Mouse (Mus musculus) layer of hippocampus, postnatal 14 days (tissue): ENCODE measurements at regions not wholly inside any gene's neighbourhood (a gene's known extent, or its start where the extent isn't known, plus 50 kb on each side); places are given as distances from the start of the nearest gene placed in this dataset.

Experiments used
- DNase-seq, 2 experiments: peaks; one replicate each; pipeline ENCODE4 v3.0.0; 2021 to 2022; ENCODE audit warnings: low spot score in 2 of 2, mixed read lengths in 1 of 2

- DNase-seq = no peak
Observed at GRCm38 (mm10) chr3:21218936-21219335, 852.0 kb upstream of the Agtr1b start.

- no peak for DNase-seq
Observed at GRCm38 (mm10) chr3:21241184-21241583, 835.3 kb upstream of the Tbl1xr1 start.

DNA sequence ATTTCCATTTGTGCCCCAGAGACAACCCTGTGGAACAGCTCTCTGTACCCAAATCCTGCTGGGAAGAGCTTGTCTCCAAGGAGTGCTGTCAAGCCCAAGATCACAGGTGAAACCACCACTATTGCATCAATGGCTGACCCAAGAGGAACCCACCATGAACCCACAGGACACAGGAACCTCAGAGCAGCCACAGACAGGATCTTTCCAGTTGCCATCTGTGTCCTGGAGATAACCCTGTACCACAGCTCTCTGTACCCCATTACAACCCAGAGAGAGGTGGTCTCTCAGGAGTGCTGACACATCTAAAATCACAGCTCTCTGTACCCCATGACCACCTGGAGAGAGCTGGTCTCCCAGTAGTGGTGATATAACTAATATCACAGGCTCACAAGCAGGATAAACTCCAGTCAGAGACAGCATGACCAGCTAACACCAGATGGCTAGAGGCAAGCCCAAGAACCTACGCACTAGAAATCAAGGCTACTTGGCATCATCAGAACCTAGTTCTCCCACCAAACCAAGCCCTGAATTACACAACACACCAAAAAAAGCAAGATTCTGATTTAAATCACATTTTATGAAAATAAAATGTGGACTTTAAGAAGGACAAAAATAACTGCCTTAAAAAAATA is 820.2 kb upstream of the Tbl1xr1 start:
- DNase-seq = no peak

DNA sequence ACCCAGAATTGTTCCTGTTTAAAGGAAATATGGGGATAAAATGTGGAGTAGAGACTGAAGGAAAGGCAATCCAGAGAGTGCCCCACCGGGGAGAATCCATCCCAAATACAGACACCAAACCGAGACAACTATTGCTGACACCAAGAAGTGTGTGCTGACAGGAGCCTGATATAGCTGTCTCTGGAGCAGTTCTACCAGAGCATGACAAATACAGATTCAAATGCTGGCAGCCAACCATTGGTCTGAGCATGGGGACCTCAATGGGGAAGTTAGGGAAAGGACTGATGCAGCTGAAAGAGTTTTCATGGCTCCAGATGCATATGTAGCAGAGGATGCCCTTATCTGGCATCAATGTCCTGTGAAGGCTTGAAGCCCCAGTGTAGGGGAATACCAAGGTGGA is 813.1 kb upstream of the Tbl1xr1 start:
- DNase-seq = no peak

GRCm38 (mm10) chr3:21265491-21265890 is 811.0 kb upstream of the Tbl1xr1 start:
- DNase-seq = no peak

GRCm38 (mm10) chr3:21268429-21269129 is 807.9 kb upstream of the Tbl1xr1 start:
- DNase-seq = no peak

- DNase-seq = no peak
Observed at GRCm38 (mm10) chr3:21269130-21269440, 807.4 kb upstream of the Tbl1xr1 start.

DNA sequence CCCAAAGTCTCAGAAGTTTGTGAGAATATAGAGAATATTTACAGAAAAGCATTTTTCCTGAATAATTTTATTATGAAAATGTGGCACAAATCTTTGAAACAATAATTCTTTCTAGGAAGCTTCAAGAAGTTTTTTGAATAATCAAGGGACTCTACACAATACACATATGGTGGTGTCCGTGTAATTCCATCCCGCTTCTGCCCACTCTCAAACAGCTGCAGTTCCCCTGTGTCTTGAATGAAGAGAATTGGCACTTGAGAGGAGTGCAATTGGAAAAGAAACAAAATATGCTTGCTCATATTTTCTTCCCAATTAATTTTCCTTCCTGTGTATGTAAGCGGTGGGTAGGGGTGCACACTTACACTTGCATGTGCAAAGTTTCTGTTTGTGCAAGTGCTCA is 805.7 kb upstream of the Tbl1xr1 start:
- no peak for DNase-seq

GRCm38 (mm10) chr3:21272219-21272618 is 804.2 kb upstream of the Tbl1xr1 start:
- no peak for DNase-seq

- no peak for DNase-seq
Observed at GRCm38 (mm10) chr3:21292774-21293173, 783.7 kb upstream of the Tbl1xr1 start.

DNA sequence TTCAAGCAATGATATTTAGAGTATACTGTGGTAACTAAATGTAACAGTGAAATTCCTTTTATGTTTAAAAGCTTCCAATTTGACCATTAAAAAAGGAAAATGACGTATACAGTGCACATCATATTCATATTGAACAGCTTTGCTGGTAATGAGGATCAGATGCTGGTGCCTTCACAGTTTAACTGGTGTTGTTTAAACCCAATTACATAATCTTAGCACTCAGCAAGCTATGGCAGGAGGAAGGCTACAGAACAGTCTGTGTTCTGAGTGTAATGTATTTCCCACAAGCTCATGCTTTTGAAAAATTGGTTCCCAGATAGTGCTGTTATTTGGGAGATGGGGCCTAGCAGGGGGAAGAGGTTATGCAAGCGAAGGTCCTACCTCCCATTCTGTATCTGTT is 783.1 kb upstream of the Tbl1xr1 start:
- no peak for DNase-seq

- no peak for DNase-seq
Observed at GRCm38 (mm10) chr3:21294776-21295175, 781.7 kb upstream of the Tbl1xr1 start.

DNA sequence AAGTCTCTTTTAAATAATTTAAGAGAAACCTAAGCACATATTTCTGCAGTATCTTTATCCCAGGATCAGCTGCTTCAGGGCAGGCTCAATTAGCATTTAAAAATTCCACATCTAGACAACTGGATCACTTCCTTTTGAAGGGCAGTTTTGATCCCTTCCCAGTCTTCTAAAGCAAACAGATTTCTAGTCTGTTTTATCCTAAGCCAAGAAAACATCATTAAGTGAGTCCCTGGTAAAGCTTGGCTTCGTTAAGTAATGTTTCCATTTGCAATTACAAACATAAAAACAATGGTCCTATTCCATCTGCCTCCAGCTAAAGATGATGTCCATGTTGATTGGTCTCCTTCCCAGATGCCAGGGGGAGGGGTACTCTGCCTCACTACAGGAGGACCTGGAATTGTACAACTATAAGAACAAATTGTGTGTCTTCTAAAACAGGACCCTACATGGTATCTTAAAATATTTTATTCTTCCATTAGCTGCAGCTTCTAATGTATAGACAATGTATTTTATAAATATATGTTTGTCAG is 779.8 kb upstream of the Tbl1xr1 start:
- DNase-seq = peak in 1 of 2 experiments; percentile 6

DNA sequence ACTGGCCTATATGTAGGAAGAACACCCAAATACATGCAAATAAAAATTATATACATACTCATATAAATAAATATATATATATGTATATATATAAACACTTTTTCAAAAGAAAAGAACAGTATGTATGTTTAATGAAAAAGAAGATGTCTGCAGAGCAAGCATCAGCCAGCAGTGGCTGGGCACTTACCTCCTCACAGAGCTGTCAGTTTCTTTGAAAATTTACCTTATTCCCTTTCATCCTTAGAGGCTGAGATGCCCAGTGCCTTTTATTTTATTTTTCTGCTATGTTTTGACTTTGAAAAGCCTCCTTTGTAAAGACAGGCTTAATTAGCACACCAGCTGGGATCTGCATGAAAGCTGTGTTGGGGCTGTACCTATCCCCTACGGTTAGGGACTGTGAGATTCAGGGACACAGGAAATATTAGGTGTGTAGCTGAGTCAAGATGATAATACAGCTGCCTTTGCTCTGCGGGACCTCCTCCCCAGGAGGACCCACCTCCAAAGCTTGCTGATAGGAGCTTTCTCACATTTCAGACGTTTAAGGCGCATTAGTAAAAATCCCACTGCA is 751.0 kb upstream of the Tbl1xr1 start:
- no peak for DNase-seq

DNA sequence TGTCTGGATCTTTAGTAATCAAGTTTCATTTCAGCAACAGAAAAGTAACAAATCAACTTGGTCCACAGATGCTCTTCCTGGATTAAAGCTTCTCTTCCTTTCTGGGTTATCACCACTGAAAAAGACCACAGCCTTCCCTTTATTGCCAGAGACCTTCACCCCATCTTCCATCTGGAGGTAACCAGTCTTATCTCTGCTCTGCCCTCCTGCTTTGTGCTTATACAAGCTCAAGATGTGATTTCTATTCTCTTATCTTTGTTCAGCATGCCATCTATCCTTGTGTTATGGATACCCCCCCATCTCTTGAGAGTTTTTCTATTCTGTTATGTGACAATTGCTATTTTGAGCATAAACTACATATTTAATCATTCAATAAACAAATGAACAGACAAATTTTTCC is 734.5 kb upstream of the Tbl1xr1 start:
- DNase-seq = no peak

GRCm38 (mm10) chr3:21343095-21343494 is 733.4 kb upstream of the Tbl1xr1 start:
- no peak for DNase-seq

DNA sequence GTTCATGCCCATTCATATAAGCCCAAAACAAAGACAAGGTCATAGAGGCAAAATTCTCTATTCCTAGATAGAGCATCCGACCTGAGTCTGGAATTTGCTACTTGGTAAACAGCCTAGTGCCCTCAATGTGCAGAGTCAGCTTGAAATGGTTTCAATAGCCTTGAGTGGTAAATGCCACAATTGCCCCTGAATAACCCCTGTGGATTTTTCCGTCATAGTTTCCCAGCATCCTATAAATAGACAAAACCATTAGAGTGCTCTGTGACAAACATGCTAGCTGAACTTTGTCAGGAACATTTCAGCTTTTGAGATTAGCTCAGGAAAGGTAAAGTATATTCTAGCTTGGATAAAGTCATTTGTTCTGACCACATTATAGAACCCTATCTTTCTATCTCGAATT is 727.0 kb upstream of the Tbl1xr1 start:
- DNase-seq = no peak

GRCm38 (mm10) chr3:21356150-21356549 is 720.3 kb upstream of the Tbl1xr1 start:
- DNase-seq = no peak

DNA sequence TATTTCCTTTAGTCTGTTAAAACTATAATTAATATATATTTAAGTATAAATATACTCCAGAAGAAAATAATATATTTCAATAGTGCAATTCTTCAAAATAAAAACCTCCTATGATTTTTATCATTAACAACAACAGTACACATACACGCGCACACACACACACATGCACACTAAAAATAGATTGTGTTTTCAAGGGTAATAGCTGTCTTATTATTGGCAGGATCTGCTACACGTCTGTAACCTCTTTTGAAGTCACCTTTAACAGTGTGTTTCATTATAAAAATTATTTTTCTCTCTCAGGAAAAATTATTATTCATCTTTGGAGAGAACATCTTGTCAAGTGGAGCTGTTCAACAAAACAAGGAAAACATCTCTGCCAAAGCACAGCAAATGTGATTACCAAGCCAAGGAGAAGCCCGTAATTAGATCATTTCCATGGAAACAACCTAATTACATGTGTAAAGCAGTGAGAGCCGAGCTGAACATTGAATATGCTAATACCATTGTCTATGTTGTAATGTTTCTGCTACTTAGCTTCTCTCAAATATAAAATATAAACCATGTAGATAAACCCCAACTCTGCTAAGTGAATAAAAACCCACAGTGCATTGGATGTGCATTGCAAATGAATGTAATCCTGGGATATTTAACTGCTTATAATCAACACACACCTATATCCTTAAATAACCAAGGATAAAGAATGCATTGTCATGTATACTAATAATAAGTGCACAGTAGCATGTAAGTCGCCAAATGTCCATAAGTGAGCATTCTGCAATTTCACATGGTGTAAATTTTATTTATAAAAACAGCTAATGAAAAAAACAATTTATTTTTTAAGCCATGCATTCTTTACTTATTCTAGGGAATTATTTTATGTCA is 719.4 kb upstream of the Tbl1xr1 start:
- DNase-seq = peak in 1 of 2 experiments; percentile 91

DNA sequence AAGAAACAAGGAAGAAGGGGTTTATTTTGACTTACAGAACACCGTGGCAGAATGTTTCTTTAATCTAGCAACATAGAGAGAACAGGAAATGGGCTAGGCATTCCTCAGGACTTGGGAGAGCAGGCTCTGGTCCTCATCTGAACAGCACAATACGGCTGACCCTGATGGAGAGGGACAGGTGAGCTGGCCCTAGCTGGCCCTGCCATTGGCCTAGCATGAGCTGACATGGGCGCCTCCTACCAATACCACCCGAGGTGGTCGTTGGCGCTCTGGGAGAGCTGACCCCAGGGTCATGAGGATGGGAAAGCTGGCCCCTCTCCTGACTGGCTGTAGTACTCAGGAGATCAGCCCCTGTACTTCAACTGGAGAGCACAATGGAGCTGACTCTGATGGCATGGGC is 718.4 kb upstream of the Tbl1xr1 start:
- DNase-seq = no peak

- DNase-seq = no peak
Observed at GRCm38 (mm10) chr3:21361069-21361468, 715.4 kb upstream of the Tbl1xr1 start.

DNA sequence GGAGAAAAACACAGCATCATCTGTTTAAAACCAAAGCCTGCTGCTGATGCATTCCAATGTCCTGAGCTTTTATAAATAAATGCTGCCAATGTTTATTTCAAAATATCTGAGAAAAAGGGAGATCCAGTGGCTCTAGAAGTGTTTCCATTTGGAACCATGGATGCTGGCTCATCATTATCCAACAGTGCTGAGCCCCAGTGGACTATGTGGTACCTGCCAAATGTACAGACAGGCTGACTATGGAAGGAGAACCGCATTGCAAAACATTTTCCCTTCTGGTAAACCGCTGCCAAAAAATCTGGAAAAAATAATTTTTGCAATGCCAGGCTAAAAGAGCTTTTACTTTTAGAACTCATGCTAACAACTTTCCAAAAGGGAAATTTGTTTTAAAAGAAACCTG is 696.6 kb upstream of the Tbl1xr1 start:
- peak in 1 of 2 experiments; percentile 37 for DNase-seq
